Mouse (Mus musculus) thymus, postnatal 10 days (tissue): ENCODE measurements at regions not wholly inside any gene's neighbourhood (a gene's known extent, or its start where the extent isn't known, plus 50 kb on each side); places are given as distances from the start of the nearest gene placed in this dataset.

Experiments
- DNase-seq, 2 experiments: peaks; one replicate each; pipeline ENCODE4 v3.0.0; 2021; ENCODE audit warnings: low spot score in 2 of 2

GRCm38 (mm10) chr3:31389955-31390354 lies 79.8 kb upstream of the Slc7a14 start:
- no peak for DNase-seq

DNA sequence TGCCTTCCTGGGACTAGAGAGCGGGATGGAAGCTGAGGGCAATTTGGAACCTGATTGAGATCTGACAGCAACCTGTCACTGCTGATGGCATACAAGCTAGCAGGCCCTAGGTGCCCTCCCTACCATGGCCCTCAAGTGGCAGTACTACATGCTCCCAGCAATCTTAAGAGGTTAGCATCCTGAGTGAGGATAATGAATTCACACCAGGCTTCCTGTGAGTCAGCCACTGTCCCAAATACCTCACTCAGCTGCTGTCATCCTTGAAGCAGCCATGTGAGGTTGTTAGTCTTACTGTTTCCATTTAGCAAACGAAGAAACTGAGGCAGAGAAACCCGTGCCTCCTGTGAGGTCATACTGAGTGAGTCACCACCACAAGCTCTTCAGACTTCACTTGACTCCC lies 65.5 kb upstream of the Slc7a14 start:
- DNase-seq: no peak

GRCm38 (mm10) chr3:31374061-31374460 lies 63.9 kb upstream of the Slc7a14 start:
- no peak for DNase-seq

DNA sequence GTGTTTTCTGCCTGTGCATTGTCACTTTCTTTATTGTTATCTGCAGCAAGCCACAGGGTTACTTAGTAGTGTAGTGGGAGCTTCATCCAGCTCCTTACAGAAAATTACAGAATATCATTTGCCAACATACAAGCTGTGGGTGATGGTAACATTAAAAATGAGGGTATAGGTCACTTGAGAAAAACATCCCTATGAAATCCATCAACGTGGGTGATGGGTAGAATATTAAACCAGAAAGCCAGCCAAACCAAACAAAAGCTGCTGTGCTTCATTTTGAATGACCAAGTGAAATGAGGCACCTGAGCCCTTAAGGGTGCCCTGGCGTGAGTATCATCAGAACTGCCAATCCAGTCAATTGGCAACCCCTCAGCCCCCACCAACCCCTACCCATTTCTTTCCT lies 58.1 kb upstream of the Slc7a14 start:
- no peak for DNase-seq
